Mouse (Mus musculus) spleen, postnatal 4 days (tissue): Measurements from ENCODE around the gene Evpl.

ENCODE experiments used
- DNase-seq, 2 experiments: peaks; one replicate each; pipeline ENCODE4 v3.0.0; 2022; ENCODE audit warnings: low spot score in 2 of 2

Evpl gene

DNA sequence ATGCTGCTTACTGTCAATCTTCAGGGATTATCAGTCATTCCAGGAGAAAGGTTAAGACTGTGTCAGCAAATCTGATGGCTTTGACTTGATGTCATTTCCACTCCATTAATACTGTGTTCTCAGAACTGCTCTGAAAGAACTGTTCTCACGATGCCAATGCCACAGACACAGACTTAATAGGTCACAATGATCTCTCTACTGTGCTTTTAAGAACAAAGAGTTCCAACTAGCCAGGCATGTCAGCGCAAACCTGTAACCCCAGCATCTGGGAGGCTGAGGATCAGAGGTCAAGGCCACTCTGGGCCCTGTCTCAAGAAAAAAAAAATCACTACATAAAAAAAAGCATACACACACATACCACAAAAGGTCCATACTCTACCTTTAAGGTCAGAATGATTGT is 65.9 kb downstream of the Evpl start:
- DNase-seq = no peak
